Mouse (Mus musculus): ENCODE measurements around the gene AI467606. TPM values are rescaled to one million over a fixed set of nuclear protein-coding genes. Genes with fewer than 3 reads are reported as not detected.
A peak's percentile ranks its signal among the peaks of the same experiment; 100 is the strongest.

Gene AI467606
- total RNA-seq, 2 experiments from 2014 or later, result 1.3 to 1.6 TPM

DNA sequence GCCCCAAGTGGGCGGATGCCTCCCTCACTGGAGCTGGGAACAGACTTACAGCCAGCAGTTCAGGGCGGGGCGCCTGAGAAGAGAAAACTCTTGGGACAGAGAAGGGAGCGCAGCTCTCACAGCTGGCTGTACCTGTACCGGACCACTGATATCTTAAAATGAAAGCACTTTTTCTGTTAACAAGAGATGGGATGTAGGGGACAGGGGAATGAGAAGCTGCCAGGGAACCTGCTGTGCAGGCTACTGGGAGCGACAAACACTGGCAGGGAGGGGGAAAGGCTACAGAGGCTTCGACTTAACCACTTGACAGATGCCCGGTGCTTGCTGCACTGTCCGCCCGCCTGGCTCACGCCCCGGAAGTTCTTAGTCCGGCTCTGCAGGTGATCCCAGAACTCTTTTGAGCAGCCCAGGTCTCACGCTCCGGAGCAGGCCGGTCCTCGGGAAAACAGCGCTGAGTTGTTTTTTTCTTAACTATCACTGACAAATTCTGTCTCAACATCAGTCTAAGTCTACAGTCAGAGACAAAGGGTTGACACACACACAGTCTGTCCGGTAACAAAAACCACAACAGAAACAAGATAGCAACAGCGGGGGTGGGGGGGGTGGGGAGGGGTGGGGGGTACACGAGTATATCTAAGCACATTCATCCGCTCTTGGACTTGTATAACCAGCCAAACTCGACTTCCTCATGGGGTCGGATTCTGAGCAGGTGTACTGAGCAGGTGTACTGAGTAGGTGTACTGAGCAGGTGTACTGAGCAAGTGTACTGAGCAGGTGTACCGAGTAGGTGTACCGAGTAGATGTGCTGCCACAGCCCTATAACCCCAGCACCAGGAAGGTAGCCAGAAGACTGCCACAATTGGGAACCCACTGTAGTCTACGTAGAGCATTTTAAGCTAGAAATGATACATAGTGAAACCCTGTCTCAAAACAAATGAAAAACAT, 2.0 kb upstream of the AI467606 start:
- DNase-seq (ENCODE audit: low spot score in 2 of 2), result no peak
- intact Hi-C loops (cut with DNase I), result no loop called here

DNA sequence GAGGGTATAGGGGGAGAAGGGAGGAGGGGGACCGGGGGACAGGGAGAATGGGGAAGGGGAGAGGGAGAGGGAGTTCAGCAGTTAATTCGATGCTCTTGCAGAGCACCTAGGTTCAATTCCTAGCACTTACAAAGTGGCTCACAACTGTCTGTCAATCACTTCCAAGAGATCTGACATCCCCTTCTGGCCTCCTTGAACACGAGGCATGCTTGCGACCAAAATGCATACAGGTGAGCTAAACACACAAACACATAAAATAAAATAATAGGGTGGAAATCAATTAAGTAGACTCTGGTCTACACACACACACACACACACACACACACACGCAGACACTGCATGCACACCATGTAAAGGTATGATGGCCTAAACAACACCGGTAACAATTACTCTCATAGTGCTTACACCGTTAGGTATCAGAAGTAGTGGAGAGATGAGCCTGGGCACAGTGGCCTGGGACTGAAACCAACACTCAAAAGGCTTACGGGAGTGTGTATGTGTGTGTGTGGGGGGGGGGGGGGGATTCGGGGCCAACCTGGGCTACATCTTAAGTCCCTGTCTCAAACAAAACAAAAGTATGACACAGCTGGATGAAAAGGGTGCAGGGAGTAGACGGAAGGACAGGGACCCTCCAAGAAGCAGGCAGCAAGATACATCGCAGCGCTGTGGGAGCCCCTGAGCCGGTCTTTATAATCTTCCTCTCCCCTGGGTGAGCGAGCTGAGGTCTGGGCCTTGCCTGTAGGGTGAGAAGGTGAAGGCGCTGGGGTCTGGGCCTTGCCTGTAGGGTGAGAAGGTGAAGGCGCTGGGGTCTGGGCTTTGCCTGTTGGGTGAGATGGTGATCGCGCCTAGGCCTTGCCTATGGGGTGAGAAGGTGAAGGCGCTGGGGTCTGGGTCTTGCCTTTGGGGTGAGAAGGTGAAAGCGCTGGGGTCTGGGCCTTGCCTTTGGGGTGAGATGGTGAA, 725 bp upstream of the AI467606 start:
- no peak for DNase-seq (ENCODE audit: low spot score in 2 of 2)
- intact Hi-C loops (cut with DNase I), result loop anchor here (5.0 kb wide), 1 partner anchor 48 kb away; the partner anchor contains the start of gene Kif22

DNA sequence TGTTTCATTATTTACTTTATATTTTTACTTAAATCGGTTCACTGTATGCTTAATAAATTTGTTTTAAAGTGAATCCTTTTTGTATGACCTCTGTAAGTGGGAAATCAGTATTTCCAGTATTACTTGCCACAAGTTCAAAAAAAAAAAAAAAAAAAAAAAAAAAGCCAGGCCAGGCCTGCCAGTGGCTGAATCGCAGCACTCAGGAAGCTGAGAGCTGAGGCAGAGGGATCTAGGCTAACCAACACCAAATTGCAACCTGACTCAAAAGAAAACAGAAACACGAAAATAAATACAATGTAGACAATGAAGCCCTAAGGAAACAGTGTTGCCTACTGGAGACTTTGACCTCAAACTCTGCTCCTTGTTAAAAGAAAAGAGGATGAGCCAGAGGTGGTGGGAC, 2.8 kb downstream of the AI467606 start:
- intact Hi-C loops (cut with DNase I), result loop anchor here (5.0 kb wide), 1 partner anchor 52 kb away; the partner anchor contains the start of gene Kif22
- DNase-seq (ENCODE audit: low spot score in 2 of 2), result no peak

DNA sequence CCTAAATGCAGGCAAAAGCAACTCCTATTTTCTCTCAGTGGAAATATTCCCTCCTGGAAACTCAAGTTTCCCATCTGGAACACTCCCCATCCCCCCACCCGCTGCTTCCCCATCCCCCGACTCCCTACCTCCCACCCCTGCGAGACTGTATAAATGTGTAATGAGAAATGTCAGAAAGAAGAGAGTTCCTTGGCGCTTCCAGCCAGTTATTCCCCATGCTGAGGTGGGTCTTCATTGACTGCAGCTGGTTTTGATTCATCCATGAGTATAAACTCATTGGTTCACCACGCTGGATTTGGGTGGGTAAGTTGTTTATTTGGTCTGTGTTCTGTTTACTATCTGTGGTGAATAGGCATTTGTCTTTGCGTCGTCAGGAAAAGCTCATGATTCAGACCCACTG, 5.3 kb downstream of the AI467606 start:
- DNase-seq (ENCODE audit: low spot score in 2 of 2), result no peak
- intact Hi-C loops (cut with DNase I), result no loop called here

DNA sequence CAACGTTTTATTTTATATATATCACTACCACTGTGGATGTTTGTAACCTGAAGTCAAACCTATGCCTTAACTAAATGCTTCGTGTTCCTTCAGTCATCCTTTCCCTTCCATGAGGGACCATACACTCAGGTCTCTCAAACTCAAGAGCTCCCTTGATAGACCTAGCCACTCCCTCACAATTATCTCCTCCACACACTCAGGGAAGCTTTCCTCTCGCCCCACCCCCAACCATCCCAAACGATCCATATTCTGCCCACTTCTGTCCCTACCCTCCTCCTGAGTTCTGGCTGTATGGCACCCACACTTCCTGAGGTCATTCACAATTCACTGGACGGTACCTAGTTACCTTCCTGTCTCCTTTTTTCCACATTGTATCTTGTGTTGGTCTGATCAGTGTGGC, 7.4 kb downstream of the AI467606 start:
- intact Hi-C loops (cut with DNase I), result no loop called here

DNA sequence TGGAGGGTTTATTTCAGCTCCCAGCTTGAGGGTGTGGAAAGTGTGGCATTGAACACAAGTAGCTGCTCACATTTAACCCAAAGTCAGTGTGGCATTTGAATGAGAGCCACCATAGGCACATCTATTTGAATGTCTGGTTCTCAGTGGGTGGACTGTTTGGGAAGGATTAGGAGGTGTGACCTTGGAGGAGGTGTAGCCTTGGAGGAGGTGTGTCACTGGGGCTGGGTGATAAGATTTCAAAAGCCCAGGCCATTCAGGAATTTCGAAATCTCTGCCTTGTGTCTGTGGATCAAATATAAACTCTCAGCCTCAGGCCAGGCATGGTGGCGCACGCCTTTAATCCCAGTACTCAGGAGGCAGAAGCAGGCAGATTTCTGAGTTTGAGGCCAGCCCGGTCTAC, 7.8 kb downstream of the AI467606 start:
- no peak for DNase-seq (ENCODE audit: low spot score in 2 of 2)
- intact Hi-C loops (cut with DNase I), result no loop called here

More for the DNA sequence above, 7.4 kb downstream of the AI467606 start:
- DNase-seq (ENCODE audit: low spot score in 2 of 2), result no peak

DNA sequence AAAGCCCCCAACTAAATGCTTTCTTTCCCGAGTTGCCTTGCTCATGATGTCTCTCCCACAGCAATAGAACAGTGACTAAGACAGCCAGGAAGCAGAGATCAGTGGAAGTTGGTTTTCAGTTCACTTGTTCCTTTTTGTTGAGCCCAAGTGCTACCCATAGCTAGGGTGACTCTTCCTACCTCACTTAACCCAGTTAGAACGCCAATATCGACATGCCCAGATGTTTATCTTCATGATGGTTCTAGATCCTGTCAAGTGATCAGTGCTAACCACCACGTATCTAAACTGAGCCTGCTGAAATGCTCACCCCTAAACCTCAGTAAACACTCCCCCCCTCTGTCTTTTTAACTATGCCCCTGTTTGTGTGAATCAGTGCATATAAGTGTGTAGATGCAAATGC, 8.4 kb downstream of the AI467606 start:
- intact Hi-C loops (cut with DNase I), result no loop called here
- DNase-seq (ENCODE audit: low spot score in 2 of 2), result no peak

DNA sequence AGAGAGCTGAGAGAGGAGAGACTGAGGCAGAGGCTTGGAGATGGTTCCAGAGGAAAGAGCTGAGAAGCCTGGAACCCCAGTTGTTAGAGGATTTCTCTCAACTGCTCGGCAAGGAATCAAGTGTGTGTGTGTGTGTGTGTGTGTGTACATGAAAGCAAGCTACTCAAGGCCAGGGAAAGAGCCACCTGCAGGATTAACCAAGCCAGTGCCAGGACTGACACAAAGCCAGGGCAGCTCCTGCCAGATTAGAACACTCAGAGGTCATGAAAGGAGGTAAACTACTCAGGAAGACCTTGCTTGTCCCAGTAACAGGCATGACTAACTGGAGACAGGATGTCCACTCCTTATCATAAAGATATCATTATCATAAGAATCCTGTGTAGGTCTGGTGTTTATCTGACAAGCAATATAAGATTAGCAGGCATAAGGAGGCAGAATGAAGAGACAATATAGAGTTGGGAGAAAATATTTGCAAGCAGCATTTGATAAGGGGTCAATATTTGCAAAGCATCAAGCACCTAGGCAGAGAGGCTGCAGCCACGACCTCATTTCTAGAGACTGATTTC, 10.4 kb downstream of the AI467606 start:
- intact Hi-C loops (cut with DNase I), result no loop called here
- DNase-seq (ENCODE audit: low spot score in 2 of 2), result no peak

DNA sequence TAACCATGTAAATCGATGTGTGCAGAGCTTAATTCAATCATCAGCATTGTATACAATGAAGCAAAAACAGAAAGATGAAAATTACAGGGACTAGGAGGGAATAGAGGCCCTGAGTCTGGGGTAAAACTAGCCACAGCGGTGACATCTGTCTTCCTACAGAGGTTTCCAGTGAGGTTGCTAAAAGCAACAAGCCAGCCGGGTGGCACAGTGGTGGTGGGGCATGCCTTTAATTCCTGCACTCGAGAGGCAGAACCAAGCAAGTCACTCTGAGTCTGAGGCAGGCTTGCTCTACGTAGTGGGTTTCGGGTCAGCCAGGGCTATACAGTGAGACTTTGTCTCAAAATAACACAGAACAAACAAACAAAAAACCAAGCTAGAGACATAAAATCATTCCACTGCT, 11.0 kb downstream of the AI467606 start:
- no peak for DNase-seq (ENCODE audit: low spot score in 2 of 2)
- intact Hi-C loops (cut with DNase I), result no loop called here

DNA sequence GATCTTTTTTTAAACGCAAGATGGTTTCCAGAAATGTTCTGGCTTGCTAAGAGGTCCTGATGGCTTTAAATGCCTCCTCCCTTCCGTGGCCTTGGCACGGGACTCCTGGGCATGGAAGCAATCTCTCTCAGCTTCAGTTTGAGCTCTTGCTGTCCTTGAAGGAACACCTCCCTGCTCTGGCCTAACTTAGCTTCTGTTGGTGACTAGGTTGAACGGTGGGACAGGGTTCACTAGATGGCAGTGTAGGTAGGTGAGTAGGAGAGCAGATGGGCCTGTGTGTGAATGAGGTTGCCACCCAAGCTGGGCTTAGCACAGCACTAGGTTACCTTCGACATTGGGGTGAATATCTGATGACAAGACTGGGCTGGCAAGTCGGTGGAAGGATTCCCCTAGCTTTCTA, 12.8 kb downstream of the AI467606 start:
- intact Hi-C loops (cut with DNase I), result loop anchor here (2.0 kb wide), 1 partner anchor 87 kb away; the partner anchor contains the start of genes Pagr1a and Pagr1b

DNA sequence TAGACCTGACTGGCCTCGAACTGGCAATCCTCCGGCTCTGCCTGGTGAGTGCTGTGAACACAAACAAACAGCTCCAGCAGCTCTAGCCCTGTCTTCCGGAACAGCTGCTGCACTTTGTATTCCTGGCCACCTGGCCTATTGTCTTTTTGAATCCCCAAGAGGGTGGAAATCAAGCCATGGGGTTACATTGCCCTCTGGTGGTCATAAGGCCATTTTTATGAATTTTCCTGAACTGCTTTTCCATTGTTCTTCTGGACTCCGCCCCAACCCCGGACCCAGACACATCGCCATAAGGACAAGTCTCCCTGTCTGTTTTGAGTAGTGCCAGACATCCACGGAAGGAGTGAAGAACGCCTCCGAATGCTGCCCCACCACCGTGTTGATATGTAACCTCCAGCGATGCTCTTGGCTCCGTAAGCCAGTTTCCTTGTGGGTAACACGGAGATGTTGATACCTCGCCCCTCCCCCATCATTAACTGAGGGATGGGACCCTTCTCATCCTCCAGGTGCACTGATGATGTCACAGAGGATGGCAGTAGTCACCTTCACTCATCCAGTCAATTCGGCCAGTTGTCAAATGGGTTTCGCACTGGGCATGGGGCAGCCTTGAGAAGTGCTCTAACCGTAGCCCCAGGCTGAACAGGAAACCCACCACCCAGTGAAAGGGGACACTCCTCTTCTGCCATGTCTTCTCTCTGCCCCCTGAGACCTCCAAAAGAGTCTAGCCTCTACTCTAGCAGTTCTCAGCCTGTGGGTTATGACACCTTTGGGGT, 13.6 kb downstream of the AI467606 start:
- DNase-seq (ENCODE audit: low spot score in 2 of 2), result peak; percentile 81 to 84
- intact Hi-C loops (cut with DNase I), result loop anchor here (2.0 kb wide), 1 partner anchor 88 kb away; the partner anchor contains the start of genes Pagr1a and Pagr1b

More for the DNA sequence above, 12.8 kb downstream of the AI467606 start:
- DNase-seq (ENCODE audit: low spot score in 2 of 2), result no peak

DNA sequence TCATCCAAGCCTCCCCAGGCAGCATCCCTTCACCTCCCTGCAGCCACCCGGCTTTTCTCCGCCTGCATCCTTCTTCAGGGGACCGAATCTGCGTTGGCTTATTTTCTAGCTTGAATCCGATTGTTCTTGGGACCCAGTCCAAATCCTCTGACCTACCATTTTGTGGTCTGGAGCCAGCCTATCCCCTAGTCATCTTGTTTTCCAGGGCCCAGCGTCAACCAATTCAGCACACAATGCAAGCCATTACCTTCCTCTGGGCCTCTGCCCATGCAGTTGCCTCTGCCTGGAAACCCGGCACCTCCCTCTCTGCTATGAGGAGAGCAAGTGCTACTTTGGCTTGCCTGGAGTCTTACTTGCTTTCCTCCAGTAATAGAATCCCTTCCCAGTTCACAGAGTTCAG, 14.4 kb downstream of the AI467606 start:
- no peak for DNase-seq (ENCODE audit: low spot score in 2 of 2)
- intact Hi-C loops (cut with DNase I), result loop anchor here (2.0 kb wide), 1 partner anchor 89 kb away; the partner anchor contains the start of genes Pagr1a and Pagr1b

DNA sequence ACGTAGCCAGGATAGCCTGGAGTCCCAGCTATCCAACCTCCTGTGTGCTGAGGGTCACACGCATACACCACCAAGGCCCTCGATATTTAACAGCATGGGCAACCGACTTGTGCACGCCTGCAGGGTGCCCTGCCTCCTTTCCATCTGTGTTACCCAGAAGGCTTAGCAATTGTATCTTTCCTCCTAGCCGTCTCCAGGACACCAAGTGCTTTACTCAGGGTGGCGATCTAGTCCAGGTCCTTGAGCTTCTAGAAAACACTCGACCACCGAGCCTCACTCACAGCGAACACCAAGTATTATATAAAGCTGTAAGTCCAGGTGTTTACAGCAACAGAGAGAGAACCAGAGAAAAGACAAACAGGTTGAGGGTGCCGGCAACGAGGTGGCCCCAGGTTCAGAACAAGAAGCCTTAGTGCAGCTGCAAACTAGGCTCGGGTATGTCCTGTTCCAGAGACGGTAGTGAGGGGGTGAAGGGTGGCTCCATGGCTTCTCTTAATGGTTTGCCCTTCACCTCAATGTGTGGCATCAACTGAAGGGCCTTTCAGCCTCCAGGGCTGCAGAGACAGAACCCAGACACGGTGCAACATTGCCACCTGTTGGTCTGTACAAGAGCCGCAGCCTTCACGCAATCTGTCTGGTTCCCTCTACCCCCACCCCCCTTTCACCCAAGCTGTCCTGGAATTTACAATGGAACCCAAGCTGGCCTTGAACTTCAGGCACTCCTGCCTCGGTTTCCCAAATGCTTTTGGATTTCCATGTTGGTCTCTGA, 19.3 kb downstream of the AI467606 start:
- intact Hi-C loops (cut with DNase I), result loop anchor here (2.0 kb wide), 1 partner anchor 278 kb away; no protein-coding TSS in a partner anchor
- peak; percentile 84 to 85 for DNase-seq (ENCODE audit: low spot score in 2 of 2)

DNA sequence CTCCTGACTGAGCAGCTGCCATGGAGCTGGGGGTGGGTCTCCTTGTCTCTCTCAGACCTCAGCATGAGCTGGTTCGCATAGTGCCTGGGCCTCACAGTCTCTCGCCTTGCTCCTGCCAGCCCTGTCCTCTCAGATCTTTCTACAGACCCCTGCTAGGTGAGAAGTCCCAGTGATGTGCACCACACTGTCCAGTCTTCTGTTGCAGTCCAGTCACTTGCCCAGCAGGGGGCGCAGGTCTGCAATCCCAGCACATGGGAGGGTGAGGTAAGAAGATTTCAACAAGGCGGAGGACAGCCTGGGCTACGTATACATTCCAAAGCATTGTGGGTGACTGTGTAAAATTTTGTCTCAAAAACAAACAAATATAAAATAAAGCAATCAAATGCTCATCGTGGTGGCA, 20.3 kb downstream of the AI467606 start:
- DNase-seq (ENCODE audit: low spot score in 2 of 2), result peak; percentile 49 to 57
- intact Hi-C loops (cut with DNase I), result loop anchor here (2.0 kb wide), 1 partner anchor 279 kb away; no protein-coding TSS in a partner anchor

DNA sequence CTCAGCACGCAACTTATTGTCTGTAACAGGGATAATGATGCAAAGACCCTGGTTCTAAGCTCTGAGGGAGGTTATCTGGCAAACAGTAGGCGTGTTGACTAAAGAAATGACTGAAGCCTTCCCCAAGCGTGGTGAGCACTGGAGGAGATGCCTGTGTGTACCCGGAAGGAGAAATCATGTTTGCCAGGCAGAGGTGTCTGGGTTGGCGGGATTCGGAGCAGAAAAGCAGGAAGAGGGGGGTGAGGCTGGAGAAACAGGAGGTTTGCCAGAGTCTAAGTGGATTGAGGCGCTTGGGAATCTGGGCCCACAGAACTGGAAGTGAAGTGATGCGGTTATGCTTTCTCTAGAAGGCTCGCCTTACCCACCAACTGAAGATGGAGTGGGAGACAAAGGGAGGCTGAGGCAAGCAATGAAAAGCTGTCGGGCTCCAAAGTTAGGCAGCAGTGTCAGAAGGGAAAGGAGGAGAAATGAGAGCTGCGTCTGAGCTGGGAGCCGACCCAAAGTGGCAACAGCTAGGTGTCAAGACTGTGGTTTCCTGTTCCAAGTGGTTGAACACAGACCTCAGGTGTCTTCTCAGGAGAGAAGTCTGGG, 21.2 kb downstream of the AI467606 start:
- intact Hi-C loops (cut with DNase I), result no loop called here
- no peak for DNase-seq (ENCODE audit: low spot score in 2 of 2)

DNA sequence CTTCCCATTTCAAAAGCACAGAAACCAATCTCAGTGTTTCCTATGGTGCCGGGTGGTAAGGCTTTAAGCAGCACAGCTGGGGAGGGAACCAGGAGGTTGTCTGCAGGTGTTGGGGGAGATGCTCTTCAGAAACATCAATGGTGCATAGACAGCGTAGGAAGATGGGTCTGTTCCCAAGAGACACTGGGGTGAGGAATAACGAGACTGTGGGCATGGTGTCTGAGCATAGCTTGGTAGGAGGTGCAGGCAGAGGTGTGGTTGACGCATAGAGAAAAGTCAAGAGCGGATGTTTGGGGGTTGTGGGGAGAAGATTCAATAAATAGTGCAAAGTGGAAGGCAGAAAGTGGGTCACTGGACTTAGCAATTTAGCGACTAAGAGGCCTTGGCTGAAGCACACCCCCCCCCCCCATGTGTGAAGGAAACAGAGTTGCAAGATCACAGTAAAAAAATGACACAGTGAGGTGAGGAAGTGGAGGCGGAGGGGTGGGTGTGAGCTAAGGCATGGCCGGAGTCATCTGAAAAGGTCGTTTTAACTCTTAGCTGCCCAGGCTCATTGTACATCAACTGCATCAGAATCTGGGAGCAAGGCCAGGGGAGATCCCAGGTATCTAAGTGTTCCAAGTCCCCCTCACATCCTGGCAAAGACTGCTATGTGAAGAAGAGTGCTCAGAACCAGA, 21.9 kb downstream of the AI467606 start:
- intact Hi-C loops (cut with DNase I), result no loop called here
- no peak for DNase-seq (ENCODE audit: low spot score in 2 of 2)

Data from left cerebral cortex, postnatal 14 days (tissue).